Mouse (Mus musculus) heart, embryonic 16.5 days (tissue): ENCODE data around the gene Msi2. TPM values are rescaled to one million over a fixed set of nuclear protein-coding genes. Genes with fewer than 3 reads are reported as not detected.
A peak's percentile ranks its signal among the peaks of the same experiment; 100 is the strongest.

Experiments used
- ATAC-seq: fragments of 200-750 bp; cut with Nextera tagmentation; replicated peaks from 2 replicates; pipeline ENCODE4 v1.8.0; 2017; ENCODE audit warnings: moderate number of reproducible peaks; ENCODE audit not compliant: insufficient read depth, low FRiP score; ENCODE audit errors: extremely low read depth
- H3K27ac ChIP-seq: fragments of 300-500 bp; sonication (generic); 2 replicates; pipeline ENCODE4 v1.5.1; 2014; ENCODE audit warnings: mild to moderate bottlenecking, low read length, control low read depth, moderate library complexity
- H3K27me3 ChIP-seq: fragments of 300-500 bp; sonication (generic); 2 replicates; pipeline ENCODE4 v1.6.1; 2014; ENCODE audit warnings: low read length, mixed read lengths; ENCODE audit not compliant: control insufficient read depth, insufficient read depth
- H3K36me3 ChIP-seq: fragments of 300-500 bp; sonication (generic); 2 replicates; pipeline ENCODE4 v1.6.1; 2014; ENCODE audit not compliant: control insufficient read depth, insufficient read depth
- H3K4me1 ChIP-seq: fragments of 300-500 bp; sonication (generic); 2 replicates; pipeline ENCODE4 v1.6.1; 2014; ENCODE audit warnings: low read length, mixed read lengths; ENCODE audit not compliant: control insufficient read depth, insufficient read depth
- H3K4me2 ChIP-seq: fragments of 300-500 bp; sonication (generic); 2 replicates; pipeline ENCODE4 v1.6.1; 2014; ENCODE audit warnings: low read depth, mild to moderate bottlenecking, control low read depth, low read length
- H3K4me3 ChIP-seq: fragments of 300-500 bp; sonication (generic); 2 replicates; pipeline ENCODE4 v1.5.1; 2014; ENCODE audit warnings: mild to moderate bottlenecking, control low read depth, low read length
- H3K9ac ChIP-seq: fragments of 300-500 bp; sonication (generic); 2 replicates; pipeline ENCODE4 v1.6.1; 2014; ENCODE audit warnings: low read length, control low read depth
- H3K9me3 ChIP-seq: fragments of 300-500 bp; sonication (generic); replicated peaks from 2 replicates; pipeline ENCODE4 v1.6.1; 2016; ENCODE audit warnings: low read length; ENCODE audit not compliant: control insufficient read depth
- WGBS: fragments of 180-500 bp; shearing (Covaris S2); extraction: QIAGEN DNeasy Blood & Tissue Kit; methylation state at CpG from one replicate; pipeline ENCODE4 v1.1.7; 2014; 5-methylcytosine and 5-hydroxymethylcytosine counted together
- polyA plus RNA-seq: library from polyadenylated mRNA; unstranded; fragments of >200 nt; fragmentation: Nextera tagmentation; extraction: Ambion mirVana; gene quantifications from 2 replicates; pipeline ENCODE4 v1.2.1, GENCODE M21; 2015

The Msi2 gene
- polyA plus RNA-seq, 1 experiment from 2014 or later, result 20.6 TPM

DNA sequence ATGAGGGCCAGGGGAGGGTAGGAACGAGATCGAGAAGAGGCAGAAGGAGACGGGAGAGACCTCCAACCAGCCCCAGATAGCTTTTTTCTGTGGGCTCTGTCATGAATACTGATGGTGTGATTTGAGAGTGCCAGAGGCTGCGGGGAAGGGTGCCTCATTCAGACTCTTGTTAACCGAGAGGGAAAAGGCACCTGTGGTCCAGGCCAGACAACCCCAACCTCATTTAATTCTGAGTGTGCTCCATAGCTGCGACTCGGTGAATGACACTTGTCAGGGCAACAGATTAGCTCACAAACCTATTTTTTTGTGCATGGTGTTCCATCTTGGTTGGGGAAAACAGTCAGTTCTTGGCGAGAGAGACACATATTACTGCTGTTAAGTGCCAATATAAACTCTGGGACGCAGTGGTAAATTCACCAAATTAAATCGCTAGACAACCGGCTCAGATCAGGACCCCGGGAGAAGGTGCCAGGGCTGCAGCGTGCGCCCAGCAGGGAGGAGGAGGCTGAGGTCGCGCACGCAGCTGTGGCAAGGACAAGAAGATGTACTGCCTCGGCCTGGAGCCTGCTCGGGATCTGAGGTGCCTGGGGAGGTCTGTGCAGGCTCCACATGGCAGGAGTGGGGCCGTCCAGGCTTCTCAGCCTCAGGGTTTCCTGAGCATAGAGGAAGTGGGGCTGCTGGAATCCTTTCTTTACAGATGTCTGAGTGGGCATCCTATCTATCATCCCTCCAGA, 294.1 kb downstream of the Msi2 start:
- no peak overlapping the region for H3K9ac ChIP-seq
- no peak for ATAC-seq
- no peaks in the 10 kb centered on the region for H3K27me3 ChIP-seq
- no peak overlapping the region for H3K4me3 ChIP-seq
- peaks cover 27% of the 10 kb centered on the region for H3K4me1 ChIP-seq
- H3K9me3 ChIP-seq, result no peaks in the 10 kb centered on the region
- H3K36me3 ChIP-seq, result no peaks in the 10 kb centered on the region
- no peak overlapping the region for H3K27ac ChIP-seq
- no peak overlapping the region for H3K4me2 ChIP-seq
- WGBS, result 61% methylated on average over 20 of the region's 20 CpGs

DNA sequence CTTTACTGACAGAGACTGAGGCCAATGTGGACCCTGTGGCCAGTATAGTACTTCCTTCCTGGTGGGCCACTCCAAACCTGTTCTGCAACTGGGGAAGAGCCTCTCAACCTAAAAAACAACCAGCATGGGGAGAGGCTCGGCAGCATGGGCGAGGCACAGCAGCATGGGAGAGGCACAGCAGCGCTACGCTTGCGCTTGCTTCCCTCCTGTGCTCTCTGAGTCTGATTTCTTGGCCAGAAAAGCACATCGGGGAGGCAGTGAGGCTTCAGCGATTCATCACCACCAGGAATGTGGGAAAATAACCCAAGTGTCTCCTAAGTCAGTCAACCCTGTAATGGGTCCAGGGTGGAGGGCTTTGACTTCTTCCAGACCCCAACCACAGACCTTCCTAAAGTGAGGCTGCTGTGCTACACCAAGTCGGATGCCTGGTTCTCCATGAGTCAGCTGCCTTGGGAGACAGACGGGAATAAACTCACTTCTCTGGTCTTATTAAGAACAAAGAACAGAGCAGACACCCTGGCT, 297.2 kb downstream of the Msi2 start:
- Histone ChIP-seq H3K27me3 (no peaks in the 10 kb centered on the region), H3K4me3 (no peak overlapping the region), H3K4me2 (no peak overlapping the region), H3K36me3 (no peaks in the 10 kb centered on the region), H3K27ac (no peak overlapping the region), H3K9ac (no peak overlapping the region), H3K9me3 (no peaks in the 10 kb centered on the region), H3K4me1 (peaks cover 37% of the 10 kb centered on the region)
- 70% methylated on average over 9 of the region's 9 CpGs for WGBS
- ATAC-seq, result no peak

DNA sequence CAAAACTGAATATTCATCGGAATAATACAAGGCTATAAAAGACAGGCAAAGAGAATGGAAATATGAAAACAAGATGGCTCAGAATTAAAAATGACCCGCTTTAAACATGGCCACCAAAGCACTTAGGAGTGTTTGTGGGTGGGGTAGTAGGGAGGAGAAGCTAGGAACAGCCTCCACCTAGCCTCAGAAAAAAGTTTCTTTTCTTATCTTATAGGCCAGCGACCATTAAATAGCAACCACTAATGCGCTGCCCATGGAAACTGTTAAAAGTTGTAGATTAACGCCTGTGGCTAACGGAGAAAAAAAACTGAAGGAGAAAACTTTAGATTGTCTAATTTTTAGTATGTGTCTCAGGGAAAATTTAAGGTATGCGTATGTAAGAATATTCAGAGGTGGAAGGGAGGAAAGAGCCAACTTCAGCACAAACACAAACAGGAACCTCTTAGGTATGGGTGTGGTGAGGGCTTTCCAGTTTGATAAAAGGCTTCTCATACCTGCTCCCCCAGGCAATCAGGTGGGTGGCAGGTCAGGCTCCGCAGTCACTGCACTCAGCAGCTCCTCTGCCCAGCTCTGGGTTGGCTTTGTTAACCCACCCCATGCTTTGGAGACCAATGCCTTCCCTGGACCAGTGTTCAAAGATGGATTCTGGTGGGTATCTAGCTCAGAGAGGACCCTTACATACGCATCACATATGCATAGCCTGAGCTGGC, 298.5 kb downstream of the Msi2 start:
- H3K36me3 ChIP-seq, result no peaks in the 10 kb centered on the region
- H3K4me3 ChIP-seq, result no peak overlapping the region
- 66% methylated on average over 9 of the region's 9 CpGs for WGBS
- no peak for ATAC-seq
- no peak overlapping the region for H3K9ac ChIP-seq
- peak overlapping the region; percentile 85 for H3K27ac ChIP-seq
- H3K4me2 ChIP-seq, result no peak overlapping the region; the same call in 1 of the 2 replicates
- H3K27me3 ChIP-seq, result no peaks in the 10 kb centered on the region
- H3K9me3 ChIP-seq, result no peaks in the 10 kb centered on the region
- H3K4me1 ChIP-seq, result peaks cover 25% of the 10 kb centered on the region

DNA sequence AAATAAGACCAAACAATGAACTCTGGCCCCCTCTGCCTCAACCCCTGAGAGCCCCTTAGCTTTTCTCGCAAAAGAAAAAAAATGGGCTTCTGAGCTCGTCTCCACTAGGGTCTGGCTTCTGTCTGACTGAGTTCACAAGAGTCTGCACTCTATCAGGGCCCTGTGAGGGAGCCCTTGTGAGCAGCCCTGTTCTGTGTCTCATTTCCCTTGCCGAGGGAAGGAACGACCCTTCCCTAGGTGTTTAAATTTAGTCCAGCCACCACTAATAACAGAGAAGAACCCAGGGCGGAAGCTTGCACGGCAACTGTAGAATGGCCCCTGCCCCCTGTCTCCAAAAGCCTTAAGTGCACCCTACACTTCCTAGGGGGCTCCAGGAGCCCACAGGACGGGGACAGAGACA, 299.2 kb downstream of the Msi2 start:
- 22% methylated on average over 7 of the region's 7 CpGs for WGBS
- Histone ChIP-seq H3K9me3 (no peaks in the 10 kb centered on the region), H3K27ac (peak overlapping the region; percentile 85), H3K27me3 (no peaks in the 10 kb centered on the region), H3K36me3 (no peaks in the 10 kb centered on the region), H3K4me1 (peaks cover 28% of the 10 kb centered on the region), H3K4me3 (no peak overlapping the region), H3K4me2 (peak overlapping the region; percentile 40), H3K9ac (peak overlapping the region; percentile 52)
- ATAC-seq, result no peak

DNA sequence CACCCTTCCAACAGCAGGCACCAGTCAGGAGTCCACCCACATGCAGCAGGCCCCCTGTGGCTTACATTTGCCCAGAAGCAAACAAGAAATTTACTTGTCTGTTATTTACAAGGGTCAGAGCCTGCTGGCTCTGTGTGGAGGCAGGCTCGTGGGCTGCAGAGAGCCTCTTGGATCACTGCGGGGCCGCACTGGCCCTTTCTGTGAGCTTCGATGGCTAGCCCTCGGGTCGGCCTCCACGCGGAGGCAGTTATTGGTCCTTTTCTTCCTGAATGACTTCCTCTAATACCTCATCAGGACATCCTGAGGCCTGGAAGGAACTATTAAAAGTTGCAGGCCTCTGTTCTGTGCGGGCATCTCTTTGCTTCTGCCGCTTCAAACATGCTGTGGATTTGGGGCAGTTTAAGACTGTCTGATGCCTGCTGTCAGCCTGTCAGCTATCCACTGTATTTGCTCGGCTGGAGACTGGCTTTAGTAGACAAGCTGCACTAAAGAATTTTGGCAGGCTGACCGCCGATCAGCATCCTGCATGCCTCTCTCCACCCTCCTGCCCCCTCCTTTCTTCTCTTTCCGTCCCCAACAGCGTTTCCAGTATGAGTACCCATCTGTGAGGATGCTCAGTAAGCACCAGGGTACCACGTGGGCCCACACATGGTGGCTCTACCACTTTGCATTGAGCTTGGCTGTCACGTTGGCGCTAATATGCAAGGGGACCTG, 304.0 kb downstream of the Msi2 start:
- Histone ChIP-seq H3K27ac (peak overlapping the region; percentile 28), H3K4me2 (no peak overlapping the region), H3K4me1 (peaks cover 29% of the 10 kb centered on the region), H3K36me3 (no peaks in the 10 kb centered on the region), H3K9me3 (no peaks in the 10 kb centered on the region), H3K9ac (no peak overlapping the region; the same call in 1 of the 2 replicates), H3K4me3 (no peak overlapping the region), H3K27me3 (no peaks in the 10 kb centered on the region)
- peak; percentile 33 for ATAC-seq
- 43% methylated on average over 18 of the region's 18 CpGs for WGBS

- Histone ChIP-seq H3K27me3 (no peaks in the 10 kb centered on the region), H3K9ac (no peak overlapping the region), H3K27ac (no peak overlapping the region), H3K36me3 (no peaks in the 10 kb centered on the region), H3K4me1 (peaks cover 23% of the 10 kb centered on the region), H3K9me3 (no peaks in the 10 kb centered on the region), H3K4me2 (no peak overlapping the region), H3K4me3 (no peak overlapping the region)
- WGBS, result 49% methylated on average over 5 of the region's 5 CpGs
- no peak; the same call in 1 of the 2 replicates for ATAC-seq
Observed at GRCm38 (mm10) chr11:88412423-88413094, 305.8 kb downstream of the Msi2 start.

DNA sequence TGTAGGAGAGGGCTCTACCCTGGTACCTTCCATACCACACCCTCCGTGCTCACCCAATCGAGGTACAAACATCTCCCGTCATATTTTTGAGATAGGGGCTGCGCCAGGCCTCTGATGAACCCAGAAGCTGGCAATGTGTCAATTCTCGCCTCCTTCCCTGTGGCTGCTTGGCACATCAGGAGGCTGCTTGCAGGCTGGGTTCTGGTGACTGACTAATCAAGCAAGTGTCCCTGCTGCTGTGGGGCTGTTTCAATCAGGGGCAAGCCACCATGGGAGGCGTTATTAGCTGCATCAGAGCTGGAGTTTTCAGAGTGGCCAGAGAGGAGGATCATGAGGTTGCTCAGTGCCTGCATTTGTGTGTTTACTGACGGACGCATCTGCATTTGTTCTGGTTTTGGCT, 310.0 kb downstream of the Msi2 start:
- peaks cover 42% of the 10 kb centered on the region for H3K4me1 ChIP-seq
- H3K9ac ChIP-seq, result no peak overlapping the region
- H3K4me3 ChIP-seq, result no peak overlapping the region
- no peak for ATAC-seq
- no peaks in the 10 kb centered on the region for H3K9me3 ChIP-seq
- H3K27me3 ChIP-seq, result no peaks in the 10 kb centered on the region
- H3K4me2 ChIP-seq, result no peak overlapping the region
- H3K27ac ChIP-seq, result peak overlapping the region; percentile 13; the same call in 1 of the 2 replicates
- no peaks in the 10 kb centered on the region for H3K36me3 ChIP-seq
- 57% methylated on average over 8 of the region's 8 CpGs for WGBS

- ATAC-seq, result no peak
- Histone ChIP-seq H3K4me3 (no peak overlapping the region), H3K4me2 (no peak overlapping the region), H3K9me3 (no peaks in the 10 kb centered on the region), H3K36me3 (no peaks in the 10 kb centered on the region), H3K27ac (peak overlapping the region; percentile 98), H3K27me3 (no peaks in the 10 kb centered on the region), H3K4me1 (peaks cover 58% of the 10 kb centered on the region), H3K9ac (no peak overlapping the region)
- WGBS, result 77% methylated on average over 3 of the region's 3 CpGs
Observed at GRCm38 (mm10) chr11:88406408-88406915, 311.9 kb downstream of the Msi2 start.
